Mouse (Mus musculus): Measurements from ENCODE around the gene Dixdc1.

Gene Dixdc1

GRCm38 (mm10) chr9:50698418-50699409 is 40.6 kb downstream of the Dixdc1 start:
- peak; percentile 33 for DNase-seq

DNA sequence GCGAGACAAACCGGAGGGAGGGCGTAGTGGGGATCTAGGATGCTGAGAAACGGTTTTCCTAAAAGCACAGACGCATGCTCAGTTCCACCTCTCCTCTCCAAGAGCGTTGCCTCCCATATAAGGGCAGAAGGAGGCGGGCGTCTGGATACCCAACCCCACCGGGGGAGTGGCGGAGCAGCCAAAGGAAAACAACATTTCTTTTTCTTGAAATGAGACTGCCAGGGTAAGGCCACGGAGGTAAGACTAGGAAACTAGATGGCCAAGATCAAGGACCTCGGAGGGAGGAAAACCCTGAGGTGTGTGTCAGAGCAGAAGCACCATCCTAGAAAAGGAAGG is 41.6 kb downstream of the Dixdc1 start:
- peak; percentile 52 for DNase-seq

GRCm38 (mm10) chr9:50696851-50697705 is 42.2 kb downstream of the Dixdc1 start:
- no peak for DNase-seq

DNA sequence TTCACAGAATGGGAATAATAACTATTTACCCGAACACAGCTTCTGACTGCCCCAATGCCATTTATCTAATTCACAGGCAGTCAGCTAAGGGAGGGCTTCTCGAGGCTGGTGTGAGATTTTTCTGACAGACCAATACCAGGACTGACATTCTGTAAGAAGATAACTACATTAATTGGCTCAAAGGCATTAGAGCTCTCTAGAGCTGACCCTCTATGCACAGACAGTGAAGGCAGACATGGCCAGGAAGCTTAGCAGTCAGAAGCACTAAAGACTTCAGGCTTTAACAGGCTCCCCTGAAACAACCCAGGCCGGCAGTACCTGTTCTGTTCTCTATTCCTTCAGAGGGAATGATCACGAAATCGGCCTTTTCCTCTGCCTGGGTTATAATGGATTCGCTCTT is 44.2 kb downstream of the Dixdc1 start:
- no peak for DNase-seq

GRCm38 (mm10) chr9:50693631-50694030 is 45.7 kb downstream of the Dixdc1 start:
- peak; percentile 70 for DNase-seq

DNA sequence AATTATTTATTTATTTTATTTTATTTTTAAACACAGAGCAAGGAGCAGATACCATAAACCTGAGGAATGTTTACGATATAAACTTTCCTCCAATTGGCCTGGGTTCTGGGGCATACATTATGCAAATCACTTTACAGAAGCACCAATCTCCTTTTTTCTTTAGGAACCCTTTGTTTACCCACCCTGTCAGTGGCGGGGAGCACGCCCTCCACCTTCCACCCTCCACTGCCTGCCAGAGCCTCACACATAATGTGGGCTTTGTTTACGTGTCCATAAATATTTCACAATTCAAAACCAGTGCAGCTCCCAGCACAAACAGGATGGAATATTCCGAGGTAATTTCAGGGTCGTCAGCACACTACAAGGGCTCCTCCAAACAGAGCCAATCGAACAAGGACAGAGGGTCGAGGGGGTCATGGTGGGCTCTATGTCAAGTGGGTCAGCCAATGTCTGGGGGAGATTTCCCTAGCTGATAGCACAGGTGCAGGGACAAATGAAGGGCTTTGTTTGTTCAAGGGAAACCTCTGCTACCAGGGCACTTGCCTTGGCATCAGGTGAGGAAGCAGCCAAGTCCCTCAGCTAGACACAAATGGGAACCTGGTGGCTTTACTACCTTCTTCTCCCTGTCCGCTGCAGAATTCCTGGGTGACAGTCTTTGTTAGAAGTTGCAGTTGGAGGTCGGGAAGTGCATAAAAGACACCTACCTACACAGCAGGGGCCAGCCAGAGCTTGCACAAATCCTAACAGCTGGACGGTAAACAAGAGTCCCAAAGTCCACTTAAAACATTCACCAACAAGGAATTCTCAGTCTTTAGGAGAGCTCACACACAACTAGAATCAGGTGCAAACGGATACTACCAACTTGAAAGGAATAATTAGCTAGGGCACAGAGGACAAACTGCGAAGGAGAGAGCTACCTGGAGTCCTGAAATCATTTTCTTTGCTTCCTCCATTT is 46.4 kb downstream of the Dixdc1 start:
- no peak for DNase-seq

- no peak for DNase-seq
These were observed 52.3 kb downstream of the Dixdc1 start for GRCm38 (mm10) chr9:50686866-50687652.

DNA sequence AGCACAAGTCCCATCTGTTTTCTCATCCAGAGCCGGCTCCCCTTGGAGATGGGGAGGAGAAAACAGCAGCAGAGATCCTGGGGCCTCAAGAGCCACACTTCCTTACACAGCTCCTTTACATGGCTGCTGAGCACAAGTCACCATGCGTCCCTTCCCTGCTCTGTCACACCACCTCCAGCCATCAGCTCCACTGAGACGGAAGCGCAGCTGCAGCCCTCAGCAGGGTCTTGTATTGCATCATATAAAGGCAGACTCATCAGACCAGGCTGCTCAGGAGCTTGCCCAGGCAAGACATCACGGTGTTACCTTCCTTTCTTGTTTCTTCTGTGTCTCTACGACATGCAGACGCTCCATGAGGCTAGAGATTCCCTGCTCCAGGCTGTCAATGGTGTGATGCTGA is 57.6 kb downstream of the Dixdc1 start:
- DNase-seq, result no peak

GRCm38 (mm10) chr9:50679406-50679805 is 59.9 kb downstream of the Dixdc1 start:
- DNase-seq, result no peak

DNA sequence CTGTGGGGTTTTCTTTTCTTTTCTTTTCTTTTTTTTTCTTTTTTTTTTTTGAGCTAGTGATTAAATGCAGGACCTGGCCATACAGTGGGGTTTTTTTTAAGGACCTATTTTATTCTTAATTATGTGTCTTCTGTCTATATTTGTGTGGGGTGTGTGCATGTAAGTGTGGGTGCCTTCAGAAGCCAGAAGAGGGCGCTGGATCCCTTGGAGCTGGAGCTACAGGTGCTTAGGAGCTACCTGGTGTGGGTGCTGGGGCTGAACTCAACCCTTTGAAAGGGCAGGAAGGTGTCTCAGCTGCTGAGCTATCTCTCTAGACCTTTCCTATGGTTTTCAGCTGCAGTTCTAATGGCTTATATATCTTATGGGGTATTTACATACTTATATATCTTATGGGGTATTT is 64.5 kb downstream of the Dixdc1 start:
- no peak for DNase-seq

GRCm38 (mm10) chr9:50670690-50671089 is 68.6 kb downstream of the Dixdc1 start:
- DNase-seq, result peak; percentile 77

GRCm38 (mm10) chr9:50667579-50668498 is 71.5 kb downstream of the Dixdc1 start:
- DNase-seq, result no peak

- DNase-seq, result no peak
These were observed 72.9 kb downstream of the Dixdc1 start for GRCm38 (mm10) chr9:50666442-50666841.

DNA sequence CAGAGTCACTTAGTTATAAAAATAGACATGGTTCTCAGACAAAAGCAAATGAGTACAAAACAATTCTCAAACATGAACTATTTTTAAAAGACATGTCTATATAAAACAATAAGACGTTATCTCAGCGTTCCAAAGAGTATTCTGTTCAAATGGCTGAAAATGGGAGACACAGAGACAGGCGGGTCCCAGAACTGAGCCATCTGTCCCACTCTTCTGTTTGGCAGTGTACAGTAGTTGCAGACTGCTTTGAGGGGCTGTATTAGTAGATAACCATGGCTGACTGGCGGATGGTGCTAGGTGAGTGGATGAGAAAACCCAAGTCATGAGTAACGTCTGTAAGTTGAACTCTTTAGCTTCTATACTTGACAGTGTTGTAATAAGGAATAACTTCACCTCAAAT is 74.5 kb downstream of the Dixdc1 start:
- no peak for DNase-seq

DNA sequence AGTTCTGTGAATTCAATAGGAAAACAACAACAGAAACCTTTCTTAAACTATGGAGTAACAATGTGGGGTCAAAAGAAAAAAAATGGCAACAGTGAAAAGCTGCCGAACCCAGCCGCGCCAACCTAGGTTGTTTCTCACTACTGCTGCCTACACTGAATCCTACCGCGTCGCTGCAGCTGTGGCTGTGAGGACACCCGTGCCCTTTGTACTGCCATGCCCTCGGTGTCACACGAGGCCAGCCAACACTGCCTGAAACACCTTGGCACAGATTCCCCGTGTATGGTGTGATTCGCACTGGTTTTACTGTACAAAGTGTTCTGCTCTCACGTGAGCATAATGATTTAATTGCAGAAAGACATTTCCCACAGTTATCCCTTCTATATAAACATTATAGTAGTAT is 78.9 kb downstream of the Dixdc1 start:
- peak; percentile 55 for DNase-seq

- DNase-seq, result peak; percentile 86
These were observed 79.7 kb downstream of the Dixdc1 start, which contains the start of gene Dlat for GRCm38 (mm10) chr9:50659392-50660217. Dlat (minus strand) TSS chr9:50659780.

DNA sequence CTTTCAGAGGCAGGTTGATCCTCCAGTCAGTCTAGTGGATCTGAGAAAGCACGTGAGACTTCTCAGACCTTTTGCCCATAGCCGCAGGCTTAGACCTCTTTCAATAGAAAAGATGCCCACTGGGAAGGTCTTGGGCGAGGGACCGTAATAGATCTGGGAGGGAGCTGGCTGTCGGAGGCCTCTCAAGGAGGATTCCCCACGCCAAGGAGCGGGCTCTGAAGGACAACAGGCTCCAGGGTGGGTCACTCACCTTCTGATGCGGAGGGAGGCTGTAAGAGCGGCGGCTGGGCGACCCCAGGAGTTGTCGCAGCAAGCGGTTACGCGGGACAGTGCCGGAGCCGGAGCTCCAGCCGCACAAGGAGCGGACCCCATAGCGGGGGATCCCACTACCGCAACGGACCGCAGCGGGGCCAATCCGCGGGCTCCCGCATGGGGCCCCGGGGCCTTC is 80.4 kb downstream of the Dixdc1 start:
- DNase-seq, result no peak

GRCm38 (mm10) chr9:50658391-50658790 is 80.9 kb downstream of the Dixdc1 start:
- no peak for DNase-seq

GRCm38 (mm10) chr9:50650503-50650902 is 88.8 kb downstream of the Dixdc1 start:
- DNase-seq, result no peak

All from thymus, postnatal 14 days (tissue).